Mouse (Mus musculus): ENCODE results near the gene Sdhaf3. TPM values are rescaled to one million over a fixed set of nuclear protein-coding genes. Genes with fewer than 3 reads are reported as not detected.

The Sdhaf3 gene
- total RNA-seq, 4 experiments from 2014 or later, result 5.1 to 7.4 (median 6.4) TPM

- no peak for DNase-seq (ENCODE audit: low spot score in 2 of 2)
These were observed 107.0 kb downstream of the Sdhaf3 start for GRCm38 (mm10) chr6:7062819-7063218.

DNA sequence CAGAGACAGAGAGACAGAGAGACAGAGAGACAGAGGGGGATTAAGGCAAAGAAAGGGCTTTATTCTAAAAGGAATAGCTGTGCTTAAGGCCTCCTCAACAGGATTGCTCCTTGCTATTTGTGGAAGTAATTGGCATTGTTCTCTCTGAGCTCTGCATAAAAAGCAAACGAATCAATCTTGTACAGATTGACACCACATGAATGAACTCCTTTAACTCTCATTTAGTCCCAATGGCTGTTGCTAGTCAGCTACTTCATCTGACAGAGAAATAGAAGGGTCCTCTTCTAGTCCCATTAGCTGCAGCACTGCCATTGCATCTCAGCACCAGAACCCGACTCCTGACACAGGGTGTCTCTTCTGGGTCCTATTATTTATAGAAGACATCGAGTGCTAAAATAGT is 113.0 kb downstream of the Sdhaf3 start:
- no peak for DNase-seq (ENCODE audit: low spot score in 2 of 2)

- no peak for DNase-seq (ENCODE audit: low spot score in 2 of 2)
These were observed 113.7 kb downstream of the Sdhaf3 start for GRCm38 (mm10) chr6:7069463-7069862.

DNA sequence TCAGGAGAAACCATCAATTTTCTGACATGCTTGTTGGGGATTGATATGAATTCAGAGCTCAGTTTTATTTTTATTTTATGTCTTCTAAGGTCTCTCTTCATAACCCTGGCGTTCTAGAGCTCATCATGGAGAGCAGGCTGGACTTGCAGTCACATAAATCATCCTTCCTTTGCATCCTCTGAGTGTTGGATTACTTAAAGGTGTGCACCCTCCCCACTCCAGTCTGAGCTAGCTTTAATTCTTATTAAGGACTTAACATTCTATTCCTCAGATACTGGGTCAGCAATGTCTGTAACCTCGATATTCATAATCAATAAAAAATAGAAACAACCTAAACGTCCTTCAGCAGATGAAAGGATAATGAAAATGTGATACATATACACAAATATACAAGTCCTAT is 126.2 kb downstream of the Sdhaf3 start:
- no peak for DNase-seq (ENCODE audit: low spot score in 2 of 2)

DNA sequence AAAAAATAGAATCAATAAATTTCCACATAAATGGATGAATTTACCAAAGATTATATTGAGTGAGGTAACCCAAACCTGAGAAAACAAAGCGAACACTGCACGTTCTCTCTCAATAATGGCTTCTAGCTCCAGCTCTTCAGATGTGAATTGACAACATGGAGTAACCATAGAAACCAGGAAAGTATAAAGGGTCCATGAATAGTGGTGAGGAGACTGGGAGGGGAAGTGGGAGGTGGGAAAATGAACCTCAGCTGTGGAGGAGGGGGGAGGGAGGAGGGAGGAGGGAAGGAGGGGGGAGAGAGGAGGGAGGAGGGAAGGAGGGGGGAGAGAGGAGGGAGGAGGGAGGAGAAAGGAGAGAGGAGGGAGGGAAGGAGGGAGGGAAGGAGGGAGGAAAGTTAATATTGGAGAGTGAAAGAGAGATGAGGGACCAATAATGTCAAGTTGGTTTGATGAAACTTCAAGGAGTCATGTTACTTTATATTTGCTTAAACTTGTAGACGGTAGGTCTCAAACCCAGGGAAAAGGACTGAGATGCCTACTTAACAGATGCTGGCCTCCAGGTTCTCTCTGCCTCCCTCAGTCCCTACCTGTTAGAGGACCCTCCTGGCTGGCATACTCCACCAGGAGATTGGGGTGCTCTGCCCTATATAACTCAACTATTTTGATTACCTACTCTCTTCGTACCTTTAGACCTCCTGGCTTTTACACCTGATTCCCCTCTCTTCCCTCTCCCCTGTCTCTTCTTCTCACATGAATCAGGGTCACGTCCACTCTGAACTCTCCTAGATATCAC is 126.9 kb downstream of the Sdhaf3 start:
- DNase-seq (ENCODE audit: low spot score in 2 of 2), result no peak

- peak in 1 of 2 experiments; percentile 5 for DNase-seq (ENCODE audit: low spot score in 2 of 2)
These were observed 127.9 kb downstream of the Sdhaf3 start for GRCm38 (mm10) chr6:7083661-7084060.

DNA sequence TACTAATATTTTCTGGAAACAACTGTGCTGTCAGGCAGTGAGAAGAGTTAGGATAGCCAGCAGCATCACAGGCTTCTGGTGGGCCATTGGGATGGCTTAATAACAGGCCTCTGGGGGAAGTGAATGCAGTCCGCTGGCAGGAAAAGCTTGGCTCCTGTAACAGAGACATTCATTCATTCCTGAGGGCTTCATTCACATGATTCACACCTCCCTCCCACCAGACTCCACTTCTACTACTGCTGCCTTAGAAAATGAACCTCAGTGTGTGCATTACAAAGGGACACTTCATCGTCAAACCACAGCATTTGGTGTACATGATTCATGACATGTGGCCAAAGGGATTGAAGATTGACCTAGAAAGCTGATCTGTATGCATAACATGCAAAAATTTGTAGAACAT is 128.6 kb downstream of the Sdhaf3 start:
- peak in 1 of 2 experiments; percentile 7 for DNase-seq (ENCODE audit: low spot score in 2 of 2)

- no peak for DNase-seq (ENCODE audit: low spot score in 2 of 2)
These were observed 129.7 kb downstream of the Sdhaf3 start for GRCm38 (mm10) chr6:7085506-7085905.

GRCm38 (mm10) chr6:7092094-7092493 is 136.3 kb downstream of the Sdhaf3 start:
- no peak for DNase-seq (ENCODE audit: low spot score in 2 of 2)

Other genes with a start within 250 kb of the Sdhaf3 start
- gene Dlx6, start 92.7 kb upstream of the Sdhaf3 start, total RNA-seq (2022), result 10 to 100 TPM; 22.4 to 35.7 (median 24.6) TPM
- 10 to 100 TPM in 2 of 4 experiments, 1 to 10 TPM in 2; 8.9 to 11.7 (median 10.0) TPM for gene Dlx5, start 73.9 kb upstream of the Sdhaf3 start, total RNA-seq (2022)